In genomic region chr3:141854339-141854738, GRCm38 (mm10) we compare ENCODE assay signal across 14 mouse cellular contexts.
DNase-seq lines count a peak whose midpoint lies in the region; ATAC-seq lines count a peak whose summit lies in the region.
"Had no signal": no experiment of that assay in that cellular context is flagged by ENCODE, and none has a peak within 500 bp of the region (broad histone marks: within the 10 kb centered on the region; RNA-seq: fewer than 3 reads in every experiment).

No protein-coding gene starts in this region.

- ATAC-seq in granulocyte monocyte progenitor cell, adult 5-6 weeks (replicated peaks; ENCODE audit: poor library complexity, severe bottlenecking) = peak; percentile 66
- peak; percentile 79 for ATAC-seq in megakaryocyte progenitor cell, adult 5-6 weeks (replicated peaks; ENCODE audit: poor library complexity)
- ATAC-seq: forebrain, embryonic 14.5 days; forebrain, embryonic 16.5 days had no signal

- peak; percentile 26 for DNase-seq in adrenal gland, adult 8-10 months
- DNase-seq in adrenal gland, postnatal 25 days = no peak
- DNase-seq in thymus, postnatal 14 days = no peak
- DNase-seq: cerebellum, adult 11 months; cerebellum, adult 18-20 months; cerebellum, adult 8-10 months; cerebellum, adult 9-11 months; cerebellum, postnatal 14 days; cerebellum, postnatal 36 days; embryo, embryonic 11 days had no signal
